Mouse (Mus musculus) brain, embryonic 14.5 days (tissue): ENCODE measurements around the gene Rad51d.

ENCODE experiments used
- CTCF ChIP-seq: fragments of 200-500 bp; IDR thresholded peaks from 2 replicates; pipeline ENCODE4 v1.5.1; 2012; ENCODE audit warnings: inconsistent platforms, mild to moderate bottlenecking, moderate library complexity, borderline replicate concordance; ENCODE audit not compliant: insufficient read depth, insufficient read length; ENCODE audit errors: extremely low read depth
- POLR2A ChIP-seq: fragments of 200-500 bp; IDR thresholded peaks from 2 replicates; pipeline ENCODE4 v1.6.1; 2012; ENCODE audit warnings: mild to moderate bottlenecking, inconsistent platforms, borderline replicate concordance; ENCODE audit not compliant: poor library complexity, insufficient read depth, insufficient read length, severe bottlenecking; ENCODE audit errors: extremely low read depth

- TF ChIP-seq CTCF: no peak
- no peak for TF ChIP-seq POLR2A
Observed at GRCm38 (mm10) chr11:82901606-82902310, 11.3 kb upstream of the Rad51d start.
